Mouse (Mus musculus) C2C12 (cell line): ENCODE data around the gene Nudt3.

ENCODE experiments used
- CTCF ChIP-seq: IDR thresholded peaks from one replicate; pipeline ENCODE4 v1.5.1; 2011; ENCODE audit not compliant: control insufficient read depth, insufficient read depth, insufficient read length
- FOSL1 ChIP-seq: IDR thresholded peaks from one replicate; pipeline ENCODE4 v1.8.0; 2011; ENCODE audit warnings: mild to moderate bottlenecking, low read length; ENCODE audit not compliant: poor library complexity, insufficient read depth, severe bottlenecking
- MAX ChIP-seq: IDR thresholded peaks from one replicate; pipeline ENCODE4 v1.6.1; 2011; ENCODE audit warnings: mild to moderate bottlenecking, control low read depth
- MYOD1 ChIP-seq: IDR thresholded peaks from one replicate; pipeline ENCODE4 v1.6.1; 2011; ENCODE audit warnings: low read depth; ENCODE audit not compliant: control insufficient read depth, insufficient read length
- MYOG ChIP-seq: IDR thresholded peaks from one replicate; pipeline ENCODE4 v1.6.1; 2011; ENCODE audit not compliant: control insufficient read depth, insufficient read length; ENCODE audit errors: extremely low read depth

DNA sequence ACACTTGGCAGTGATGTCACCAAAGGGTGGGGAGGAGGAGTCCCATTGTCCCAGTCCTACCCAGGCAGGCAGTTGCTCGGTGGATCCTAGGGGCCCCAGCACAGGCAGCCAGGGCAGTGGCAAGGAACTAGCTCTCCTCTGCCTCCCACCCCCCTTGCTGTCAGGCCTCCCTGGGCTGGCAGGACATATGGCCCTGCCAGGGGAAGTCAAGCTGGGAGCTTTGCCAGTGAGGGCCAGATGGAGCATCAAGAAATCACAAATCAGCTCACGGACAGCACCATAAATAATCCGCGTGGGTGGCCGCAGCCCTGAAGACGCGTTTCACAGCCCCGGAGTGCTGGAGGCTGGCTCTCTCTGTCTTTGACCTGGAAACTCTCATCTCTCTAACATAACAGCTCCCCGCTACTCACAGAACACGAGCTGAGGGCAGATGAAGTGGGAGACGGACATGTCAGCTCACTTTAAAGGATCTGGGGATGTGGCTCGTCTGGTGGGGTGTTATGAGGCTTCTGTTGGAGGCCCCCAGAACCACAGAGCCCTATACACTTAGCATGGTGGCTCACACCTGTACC lies 19.3 kb upstream of the Nudt3 start:
- no peak for TF ChIP-seq CTCF
- no peak for TF ChIP-seq MYOG
- TF ChIP-seq FOSL1 = no peak
- no peak for TF ChIP-seq MAX
- no peak for TF ChIP-seq MYOD1
